Mouse (Mus musculus) right cerebral cortex, postnatal 10 days (tissue): Measurements from ENCODE around the gene Rtn2.
A peak's percentile ranks its signal among the peaks of the same experiment; 100 is the strongest.

Experiments used
- DNase-seq, 2 experiments: peaks; one replicate each; pipeline ENCODE4 v3.0.0; 2021; ENCODE audit warnings: low spot score in 2 of 2

Rtn2 gene

DNA sequence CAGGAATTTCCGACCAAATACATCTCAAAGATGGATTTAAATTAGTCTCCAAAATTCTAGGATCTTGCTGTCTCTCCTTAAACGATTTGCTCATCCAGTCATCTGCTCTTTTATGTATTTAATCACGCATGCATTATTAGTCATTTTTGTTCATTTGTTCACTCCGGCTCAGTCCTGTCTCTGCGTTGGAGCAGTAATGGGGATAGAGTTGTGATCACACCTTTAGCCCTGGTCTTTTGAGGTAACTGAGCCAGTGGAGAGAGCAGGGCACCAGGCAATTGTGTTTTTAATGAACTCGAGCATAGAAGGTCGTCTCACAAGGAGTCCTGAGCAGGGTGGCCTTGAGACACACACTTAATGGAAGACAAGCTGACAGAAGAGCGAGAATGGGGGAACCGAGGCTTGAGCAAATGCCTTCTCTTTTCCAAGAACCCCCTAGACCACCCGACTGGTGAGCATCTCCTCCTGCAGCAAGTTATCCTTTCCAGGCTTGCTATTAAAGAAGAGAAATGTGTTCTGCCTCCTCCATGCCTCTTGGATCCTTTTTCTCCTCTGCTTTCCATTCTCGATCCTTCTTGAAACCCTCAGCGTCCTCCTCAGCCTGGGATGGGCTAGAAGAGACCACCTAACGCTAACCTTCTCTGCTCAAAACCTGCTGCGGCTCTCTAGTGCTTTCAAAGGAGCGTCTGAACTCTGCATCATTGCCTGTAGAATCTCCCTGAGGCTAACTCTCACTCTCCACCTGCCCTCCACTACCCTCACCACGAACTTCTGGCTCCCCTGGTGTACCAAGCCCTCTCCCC, 19.2 kb downstream of the Rtn2 start:
- no peak for DNase-seq

DNA sequence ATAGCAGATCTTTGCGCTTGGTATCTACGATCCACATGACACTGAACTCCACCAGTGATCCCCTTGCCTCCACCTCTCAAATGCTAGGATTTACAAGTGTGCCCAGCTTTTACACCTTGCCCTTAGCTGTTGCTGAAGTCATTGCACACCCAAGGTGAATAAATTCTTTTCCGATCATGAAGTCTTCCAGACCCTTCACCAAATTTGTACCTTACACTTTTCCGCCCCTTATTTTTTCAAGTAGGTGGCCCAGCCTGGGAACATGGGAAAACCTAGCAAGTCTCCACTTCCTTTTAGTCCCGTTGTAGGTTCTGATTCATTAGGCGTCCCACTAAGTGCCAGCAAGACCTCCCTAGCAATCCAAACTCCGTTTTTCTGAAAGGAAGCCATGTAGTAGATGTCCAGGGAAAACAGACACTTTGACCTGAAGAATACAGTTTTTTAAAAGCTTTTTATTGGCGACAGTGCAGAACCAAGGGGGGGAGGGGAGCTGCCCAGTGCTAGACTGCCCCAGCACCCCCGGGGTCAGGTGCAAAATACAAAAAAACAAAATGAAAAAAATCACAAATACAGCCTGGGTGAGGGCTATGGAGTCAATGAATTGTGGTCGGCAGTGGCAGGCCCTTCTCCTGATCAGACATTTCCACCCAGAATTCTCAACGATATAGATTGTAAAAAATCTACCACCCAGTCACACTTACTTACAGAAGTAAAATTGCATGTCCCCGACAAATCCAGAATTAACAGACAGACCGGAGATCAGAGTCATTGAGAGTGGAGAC, 20.0 kb downstream of the Rtn2 start:
- DNase-seq = no peak

GRCm38 (mm10) chr7:19303046-19303305, 20.6 kb downstream of the Rtn2 start:
- no peak for DNase-seq

DNA sequence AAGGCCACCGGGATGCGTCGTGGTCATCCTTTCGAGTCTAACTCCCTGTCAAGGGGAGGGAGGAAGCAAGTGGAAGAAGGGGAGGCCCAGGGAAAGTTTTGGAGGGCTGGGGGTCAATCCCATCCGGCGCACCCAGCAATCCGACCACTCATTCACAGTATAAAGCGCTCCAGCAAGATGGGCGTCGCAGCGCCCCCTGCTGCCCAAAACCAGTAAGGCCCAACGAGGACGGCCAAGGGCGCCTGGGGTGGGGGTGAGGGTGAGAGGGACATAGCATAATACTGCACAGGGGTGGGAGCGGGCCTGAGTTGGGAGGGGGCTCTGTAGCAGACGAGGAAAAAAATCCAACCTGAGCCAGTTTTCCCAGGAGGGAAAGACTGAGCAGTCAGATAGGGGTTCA, 21.3 kb downstream of the Rtn2 start:
- peak in 1 of 2 experiments; percentile 71 for DNase-seq

DNA sequence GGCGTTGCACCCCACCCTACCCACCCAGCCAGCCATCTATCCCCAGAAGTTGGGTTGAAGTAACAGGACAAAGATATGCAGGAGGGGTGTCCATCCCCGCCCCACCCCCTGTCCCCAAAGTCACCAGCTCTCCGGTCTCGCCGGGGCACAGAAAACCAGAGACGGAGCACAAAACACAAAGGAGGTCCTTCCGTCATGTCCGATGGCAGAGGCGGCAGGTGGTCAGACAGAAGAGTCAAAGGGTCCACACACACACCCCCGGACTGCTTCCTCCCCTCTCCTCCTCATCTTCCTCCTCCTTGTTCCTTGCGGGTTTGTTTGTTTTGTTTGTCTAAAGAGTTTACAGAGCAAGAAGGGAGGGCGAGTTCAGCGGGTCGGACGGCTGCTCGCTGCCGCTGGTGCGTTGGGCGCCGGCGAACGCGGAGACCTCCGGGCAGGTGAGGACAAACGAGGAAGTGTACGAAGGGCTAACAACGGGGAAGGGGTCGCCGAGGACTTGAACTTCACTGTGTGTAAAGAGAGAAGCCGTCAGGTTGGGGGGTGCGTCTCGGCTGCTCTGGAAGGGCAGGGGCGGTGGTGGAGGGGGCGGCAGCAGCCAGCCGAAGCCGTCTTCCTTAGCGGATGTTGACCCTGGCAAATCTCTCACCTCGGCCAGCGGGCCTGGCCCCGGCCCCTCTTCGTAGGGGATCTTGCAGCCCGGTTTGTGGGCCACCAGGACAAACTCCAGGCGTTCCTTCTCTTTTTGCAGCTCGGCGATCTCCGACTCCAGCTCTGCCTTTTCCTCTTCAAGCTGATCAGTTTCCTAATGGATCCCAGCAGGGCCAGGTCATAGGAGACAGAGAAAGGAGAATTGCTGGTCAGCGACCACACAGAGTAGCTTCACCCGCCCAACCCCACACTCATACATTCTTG, 22.3 kb downstream of the Rtn2 start:
- DNase-seq = no peak

DNA sequence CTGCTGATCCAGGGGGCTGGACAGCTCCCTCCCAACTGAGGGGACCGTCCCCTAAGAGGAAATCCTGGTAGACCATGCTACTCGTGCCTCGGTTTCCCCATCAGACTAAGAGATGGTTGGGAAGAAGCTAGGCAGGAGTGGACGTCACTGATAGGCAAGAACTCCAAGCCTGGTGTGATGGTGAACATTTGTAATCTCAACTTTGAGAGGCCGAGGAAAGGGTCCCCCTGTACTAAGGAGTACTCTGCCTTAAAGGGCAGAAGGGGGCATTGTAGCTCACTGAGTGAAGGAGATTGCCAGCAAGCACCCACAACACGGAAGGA, 22.9 kb downstream of the Rtn2 start:
- no peak for DNase-seq

DNA sequence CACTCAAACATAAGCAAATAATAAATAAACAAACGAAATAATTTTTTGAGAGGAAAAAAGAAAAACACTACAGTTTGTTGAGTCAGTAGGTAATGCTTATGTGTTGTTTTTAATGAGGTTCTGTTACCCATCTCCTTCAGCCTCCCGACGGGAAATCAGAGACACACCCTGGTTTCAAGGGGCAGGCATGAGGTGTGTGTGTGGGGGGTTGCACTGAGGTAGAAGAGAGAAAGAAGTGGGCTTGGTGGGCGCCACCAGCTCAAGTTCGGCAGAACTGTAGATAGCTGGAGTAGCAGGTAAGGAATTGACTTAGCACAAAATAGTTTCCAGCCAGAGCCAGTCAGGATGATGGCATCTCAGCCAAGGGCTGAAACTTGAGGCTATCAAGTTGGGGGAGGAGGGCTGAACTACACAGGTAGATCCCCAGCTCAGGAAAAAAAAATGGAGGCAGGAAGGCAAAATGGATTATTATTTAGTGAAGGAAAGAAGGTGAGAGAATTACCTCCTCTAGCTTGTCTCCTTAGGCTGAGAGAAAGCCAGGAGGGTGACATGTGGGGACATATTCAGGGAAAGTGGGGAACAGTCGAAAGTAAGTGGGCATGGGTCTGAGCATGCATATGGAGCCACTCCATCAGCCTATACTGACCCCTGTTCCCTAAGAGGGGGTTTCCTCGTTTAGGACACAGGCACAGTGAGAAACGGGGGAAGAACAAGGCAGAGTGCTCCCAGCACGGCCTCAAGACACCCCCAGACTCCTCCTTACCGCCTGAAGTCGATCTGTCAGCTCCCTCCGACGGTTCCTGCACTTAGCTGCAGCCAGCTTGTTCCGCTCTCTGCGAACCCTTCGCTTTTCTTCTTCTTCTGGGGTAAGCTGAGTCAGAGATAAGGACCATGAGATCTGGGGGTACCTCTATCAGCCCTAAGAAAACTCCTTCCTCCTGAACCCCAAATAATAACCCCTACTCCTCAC, 23.7 kb downstream of the Rtn2 start:
- DNase-seq = no peak

DNA sequence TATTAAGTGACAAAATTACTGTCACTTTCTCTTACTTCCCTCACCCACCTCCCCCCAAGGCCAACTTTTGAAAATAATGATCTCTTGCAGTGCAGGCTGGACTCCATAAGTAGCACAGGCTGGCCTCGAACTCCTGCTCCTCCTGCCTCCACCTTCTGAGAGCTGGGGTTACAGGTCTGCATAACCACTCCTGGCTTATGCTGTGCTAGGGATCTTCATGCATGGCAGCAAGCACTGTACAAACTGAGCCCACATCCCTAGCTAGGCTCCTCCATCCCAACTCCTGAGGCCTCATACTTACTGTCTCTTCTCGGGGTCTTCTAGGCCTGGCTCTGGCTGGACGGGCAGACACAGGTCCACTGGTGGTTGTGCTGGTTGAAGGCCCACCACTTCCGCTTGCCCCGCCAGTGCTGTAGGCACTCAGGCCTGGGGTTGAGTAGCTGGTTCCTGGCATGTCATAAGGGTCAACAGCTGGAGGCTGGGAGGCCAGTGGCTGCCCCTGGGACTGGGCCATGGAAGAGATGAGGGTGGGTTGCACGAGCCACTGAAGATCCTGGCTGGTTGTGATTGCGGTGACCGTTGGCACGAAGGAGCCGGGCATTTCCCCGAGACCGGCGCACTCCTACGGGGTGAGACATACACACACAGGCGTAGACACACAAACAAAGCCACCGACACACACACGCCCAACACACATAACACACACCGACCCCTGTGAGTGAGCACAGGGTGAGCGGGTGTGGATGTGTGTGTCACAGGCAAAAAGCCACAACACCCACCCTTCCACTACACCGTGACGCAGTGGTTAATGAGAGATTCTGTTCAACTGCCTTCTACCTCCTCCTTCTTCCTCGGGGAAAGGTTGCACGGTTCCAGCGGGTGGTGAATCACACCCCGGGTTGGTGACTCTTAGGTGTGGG, 24.7 kb downstream of the Rtn2 start:
- DNase-seq = no peak

DNA sequence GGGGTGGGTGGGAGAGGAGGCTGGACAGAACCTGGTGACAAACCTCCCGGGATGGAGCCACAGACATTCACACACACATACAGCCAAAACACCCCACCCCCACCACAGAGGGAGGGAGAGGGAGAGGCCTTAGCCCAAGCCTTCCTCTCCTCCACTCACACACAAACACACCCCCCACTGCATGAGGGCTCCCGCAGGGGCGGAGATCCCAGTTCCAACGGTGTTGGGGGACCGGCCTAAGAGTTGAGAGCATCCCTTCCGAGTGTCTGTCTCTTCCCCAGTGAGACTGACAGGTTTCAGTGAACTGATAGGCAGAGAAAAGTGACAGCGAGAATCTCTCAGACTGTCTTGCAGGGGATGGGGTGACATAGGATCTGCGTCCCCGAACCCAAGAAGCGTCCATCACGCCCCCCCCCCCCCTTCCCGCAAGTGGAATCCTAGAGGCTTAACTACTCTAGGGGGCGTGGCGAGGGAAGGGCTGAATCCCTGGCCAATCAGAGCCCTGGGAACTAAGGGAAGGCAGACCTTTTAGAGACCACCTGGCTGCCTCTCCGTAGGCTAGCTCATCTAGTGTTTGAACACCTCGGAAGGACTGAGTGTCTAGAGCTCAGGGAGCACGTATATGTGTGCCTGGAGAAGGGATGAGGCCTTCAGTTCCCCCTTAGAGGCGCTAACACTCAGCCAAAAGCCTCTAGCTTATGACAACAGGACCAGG, 25.5 kb downstream of the Rtn2 start:
- peak; percentile 86 to 92 for DNase-seq

GRCm38 (mm10) chr7:19308454-19309277, 26.2 kb downstream of the Rtn2 start:
- DNase-seq = peak; percentile 97 to 98

- DNase-seq = no peak
Observed at GRCm38 (mm10) chr7:19309278-19309883, 27.0 kb downstream of the Rtn2 start.

- peak; percentile 96 to 97 for DNase-seq
Observed at GRCm38 (mm10) chr7:19309884-19310641, 27.6 kb downstream of the Rtn2 start, which contains the start of gene Fosb. Fosb (minus strand) TSS chr7:19310051.

GRCm38 (mm10) chr7:19311991-19312390, 29.6 kb downstream of the Rtn2 start:
- DNase-seq = no peak

- DNase-seq = no peak
Observed at GRCm38 (mm10) chr7:19314033-19314432, 31.6 kb downstream of the Rtn2 start.

DNA sequence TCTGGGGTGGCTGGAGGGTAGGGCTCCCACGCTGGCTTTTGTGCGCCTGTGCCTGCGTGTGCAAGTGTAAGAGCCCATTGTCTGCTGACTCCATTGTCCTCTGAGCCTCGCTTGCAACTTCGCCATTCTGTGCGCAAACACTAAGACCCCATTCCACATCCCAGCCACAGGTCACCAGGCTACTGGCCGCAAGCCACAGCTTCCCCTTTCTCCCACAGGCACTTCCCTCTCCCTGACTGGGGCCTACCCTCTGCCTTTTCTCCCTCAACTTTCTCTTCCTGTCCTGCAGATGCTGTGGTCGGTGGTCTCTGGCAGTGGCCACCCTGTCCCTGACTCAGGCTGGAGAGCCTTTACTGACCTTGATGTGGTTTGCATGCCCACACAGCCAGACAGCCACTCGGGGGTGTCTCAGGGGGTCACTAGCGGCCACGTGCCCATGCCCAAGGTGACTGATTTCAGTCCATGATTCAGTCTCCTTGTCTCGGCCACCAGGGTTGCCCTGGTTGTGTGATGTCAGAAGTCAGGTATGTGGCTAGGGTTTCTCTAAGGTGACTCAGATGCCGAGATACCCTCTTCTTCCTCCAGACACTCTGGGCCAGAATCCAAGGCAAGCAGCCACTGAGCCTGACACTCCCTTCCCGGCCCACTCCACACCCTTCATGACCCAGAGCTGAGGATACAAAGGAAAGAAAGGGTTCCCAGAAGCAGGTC, 34.2 kb downstream of the Rtn2 start:
- DNase-seq = no peak

DNA sequence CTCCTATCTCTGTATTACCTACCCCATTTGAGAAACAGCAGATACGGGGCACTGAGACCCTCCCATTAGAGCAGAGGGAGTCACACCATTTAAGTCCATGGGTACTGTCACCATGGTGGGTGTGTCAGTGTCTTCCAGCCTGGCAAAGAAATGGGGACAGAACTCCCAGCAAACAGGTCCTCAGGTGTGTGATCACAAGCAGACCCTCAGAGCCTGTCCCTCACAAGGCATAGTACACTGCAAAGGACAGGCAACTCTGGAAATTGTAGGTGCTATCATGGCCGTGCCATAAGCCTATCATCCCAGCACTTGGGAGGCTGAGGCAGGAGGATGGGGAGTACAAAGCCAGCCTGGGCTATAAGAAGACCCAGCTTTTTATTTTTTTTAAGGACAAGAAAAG, 35.8 kb downstream of the Rtn2 start:
- no peak for DNase-seq

DNA sequence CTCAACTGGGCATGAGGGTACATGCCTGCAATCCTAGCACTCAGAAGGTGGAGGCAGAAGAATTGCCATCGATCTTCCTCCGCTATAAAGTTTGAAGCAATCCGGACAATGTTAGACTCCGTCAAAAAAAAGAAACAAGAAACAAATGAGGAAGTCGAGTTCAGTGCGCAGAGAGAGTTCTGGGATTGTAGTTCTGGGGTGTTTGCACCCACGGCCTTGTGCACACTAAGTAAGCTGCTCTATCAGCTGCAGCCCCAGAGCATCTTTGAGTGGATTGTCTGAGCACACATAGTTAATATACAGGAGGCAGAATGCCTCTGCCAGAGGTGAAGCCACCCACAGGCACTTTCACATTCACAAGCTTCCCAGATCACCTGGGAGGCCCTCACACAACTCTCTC, 36.3 kb downstream of the Rtn2 start:
- DNase-seq = no peak
